Mouse (Mus musculus) left cerebral cortex, postnatal 25 days (tissue): ENCODE data around the gene Shtn1. TPM values are rescaled to one million over a fixed set of nuclear protein-coding genes. Genes with fewer than 3 reads are reported as not detected.

Experiments used
- DNase-seq, 2 experiments: peaks; one replicate each; pipeline ENCODE4 v3.0.0; 2022; ENCODE audit warnings: low spot score in 2 of 2, mixed read lengths in 1 of 2
- intact Hi-C: fragments of 180-260 bp; cut with DNase I; formaldehyde crosslinking; loops from one replicate; pipeline ENCODE4 v1.15.1; 2025
- total RNA-seq, 2 experiments: library from RNA; stranded (reverse); gene quantifications; 2 replicates each; pipeline ENCODE4 v1.2.3; 2021

The Shtn1 gene
- total RNA-seq, 2 experiments from 2014 or later = 18.7 to 19.3 TPM

- DNase-seq = peak; percentile 20 to 34
- intact Hi-C loops = no loop called here
Measured at GRCm38 (mm10) chr19:58979436-58980055, 96.4 kb downstream of the Shtn1 start.

GRCm38 (mm10) chr19:58978401-58979171 lies 97.3 kb downstream of the Shtn1 start:
- intact Hi-C loops = no loop called here
- DNase-seq = peak; percentile 51 to 71

- intact Hi-C loops = no loop called here
Measured at GRCm38 (mm10) chr19:58975216-58975863, 100.6 kb downstream of the Shtn1 start.

GRCm38 (mm10) chr19:58974126-58974525 lies 101.8 kb downstream of the Shtn1 start:
- intact Hi-C loops = no loop called here
- DNase-seq = no peak

More at GRCm38 (mm10) chr19:58975216-58975863, 100.6 kb downstream of the Shtn1 start:
- DNase-seq = no peak

GRCm38 (mm10) chr19:58970826-58971225 lies 105.1 kb downstream of the Shtn1 start:
- intact Hi-C loops = no loop called here
- no peak for DNase-seq

- no peak for DNase-seq
- intact Hi-C loops = no loop called here
Measured at GRCm38 (mm10) chr19:58968731-58969506, 107.0 kb downstream of the Shtn1 start.

GRCm38 (mm10) chr19:58963011-58963410 lies 112.9 kb downstream of the Shtn1 start:
- no peak for DNase-seq
- intact Hi-C loops = no loop called here

GRCm38 (mm10) chr19:58954779-58955178 lies 121.1 kb downstream of the Shtn1 start:
- intact Hi-C loops = no loop called here
- no peak for DNase-seq

GRCm38 (mm10) chr19:58952236-58952635 lies 123.7 kb downstream of the Shtn1 start:
- DNase-seq = no peak
- intact Hi-C loops = no loop called here

GRCm38 (mm10) chr19:58951521-58951920 lies 124.4 kb downstream of the Shtn1 start:
- intact Hi-C loops = no loop called here
- no peak for DNase-seq

GRCm38 (mm10) chr19:58945959-58946358 lies 129.9 kb downstream of the Shtn1 start:
- intact Hi-C loops = no loop called here

GRCm38 (mm10) chr19:58942841-58943828 lies 132.8 kb downstream of the Shtn1 start, which contains the start of the genes Eno4 and Hspa12a:
Gene Eno4 (plus strand): TSS chr19:58943425.
Gene Hspa12a (minus strand): TSS chr19:58943654.
- intact Hi-C loops = loop anchor here (5.0 kb wide), 1 partner anchor 134 kb away; the partner anchor contains the start of gene Shtn1
- peak; percentile 96 for DNase-seq

More at GRCm38 (mm10) chr19:58945959-58946358, 129.9 kb downstream of the Shtn1 start:
- DNase-seq = no peak

GRCm38 (mm10) chr19:58933062-58933461 lies 142.8 kb downstream of the Shtn1 start:
- intact Hi-C loops = no loop called here
- no peak for DNase-seq

GRCm38 (mm10) chr19:58931081-58931800 lies 144.7 kb downstream of the Shtn1 start:
- DNase-seq = no peak
- intact Hi-C loops = no loop called here
